Mouse (Mus musculus) ovary, postnatal 36 days (tissue): ENCODE measurements at regions not wholly inside any gene's neighbourhood (a gene's known extent, or its start where the extent isn't known, plus 50 kb on each side); places are given as distances from the start of the nearest gene placed in this dataset.

ENCODE experiments used
- DNase-seq: peaks from one replicate; pipeline ENCODE4 v3.0.0; 2022; ENCODE audit warnings: low spot score, mixed read lengths

DNA sequence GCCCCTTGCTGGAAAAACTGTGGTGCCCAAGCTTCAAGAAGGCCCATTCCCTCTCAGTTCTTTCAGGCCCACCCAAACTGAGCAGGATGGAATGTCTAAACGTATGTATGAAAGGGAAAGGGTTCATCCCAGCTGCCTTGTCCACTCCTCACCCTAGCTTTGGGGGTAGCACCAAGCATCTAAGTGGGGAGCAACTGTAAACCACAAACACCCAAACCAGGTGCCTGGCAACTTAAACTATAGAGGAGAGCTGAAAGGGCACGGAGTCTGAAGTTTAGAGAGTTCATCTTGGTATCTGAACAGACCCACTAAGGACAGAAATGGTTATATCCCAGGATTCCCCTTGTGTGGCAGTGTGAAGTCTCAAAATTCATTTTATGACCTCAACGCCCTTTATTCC, 90.1 kb upstream of the Ssbp2 start:
- DNase-seq, result no peak

DNA sequence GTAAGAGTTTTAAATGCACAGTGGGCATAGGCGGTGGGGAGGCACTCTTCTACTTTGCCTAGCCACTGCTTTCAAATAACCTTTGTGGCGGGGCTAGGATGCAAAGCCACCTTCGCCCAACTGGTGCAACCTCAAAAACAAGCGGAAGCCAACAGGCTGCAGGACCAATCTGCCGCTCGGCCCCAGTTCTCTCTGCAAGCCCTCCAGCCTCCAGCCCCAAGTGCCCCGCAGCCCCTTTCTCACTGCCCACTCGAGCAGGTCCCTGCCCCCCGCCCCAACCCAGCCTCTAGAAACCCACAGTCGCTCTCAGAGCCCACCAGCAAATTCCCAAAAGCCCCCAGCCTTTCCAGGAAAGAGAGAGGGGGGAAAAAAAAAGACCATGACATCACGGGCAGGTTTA, 89.6 kb upstream of the Ssbp2 start:
- peak; percentile 46 for DNase-seq

DNA sequence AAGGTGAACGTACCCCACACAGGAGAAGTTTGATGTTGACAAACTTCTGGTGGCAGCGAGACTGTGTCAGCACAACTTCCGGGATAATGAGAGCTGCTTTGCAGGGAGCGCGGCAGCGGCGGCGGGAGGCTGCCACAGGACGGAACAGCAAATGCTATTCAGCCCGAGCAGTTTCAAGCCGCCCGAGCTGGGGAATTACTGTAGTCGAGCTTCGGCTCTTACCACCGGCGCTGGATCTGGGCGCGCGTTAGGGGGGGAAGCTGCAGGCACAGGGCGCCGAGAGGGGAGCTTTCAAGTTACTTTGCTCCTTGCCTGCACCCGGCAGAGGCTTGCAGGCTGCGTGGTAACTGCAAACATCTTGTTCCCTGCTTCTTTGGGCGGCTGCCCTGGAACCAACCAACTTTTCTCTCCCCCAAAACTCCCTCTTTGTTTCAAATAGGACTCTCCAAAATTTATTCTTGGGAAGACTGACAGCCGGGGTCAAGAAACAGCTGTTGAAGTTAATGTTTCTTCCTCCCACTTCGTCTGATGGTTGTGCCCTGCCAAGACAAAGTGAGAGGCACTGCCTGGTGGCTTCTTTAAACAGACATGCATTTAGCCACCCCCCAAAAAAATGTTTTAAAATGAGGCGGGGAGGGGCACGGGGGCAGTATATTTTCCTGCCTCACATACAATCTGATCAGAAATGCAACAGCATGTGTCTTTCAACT, 89.0 kb upstream of the Ssbp2 start:
- peak; percentile 94 for DNase-seq

DNA sequence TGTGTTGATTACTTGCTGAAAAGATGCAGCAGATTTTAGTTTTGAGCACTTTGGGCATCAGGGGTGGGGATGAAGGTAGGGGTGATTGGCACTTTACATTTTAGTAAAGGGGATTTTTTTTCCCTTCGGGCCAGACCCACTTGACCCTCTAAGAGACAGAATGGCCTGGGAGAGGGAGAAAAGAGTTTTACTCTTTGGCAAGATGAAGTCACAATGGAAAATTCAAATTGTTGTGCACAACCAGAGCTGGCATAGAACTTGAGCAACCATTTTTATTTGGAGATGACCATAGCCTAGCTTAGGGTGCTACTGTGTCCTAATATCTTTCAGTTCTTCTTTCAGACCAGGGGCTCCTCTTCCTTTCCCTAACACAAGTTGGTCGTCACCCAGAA, 88.5 kb upstream of the Ssbp2 start:
- DNase-seq, result no peak

DNA sequence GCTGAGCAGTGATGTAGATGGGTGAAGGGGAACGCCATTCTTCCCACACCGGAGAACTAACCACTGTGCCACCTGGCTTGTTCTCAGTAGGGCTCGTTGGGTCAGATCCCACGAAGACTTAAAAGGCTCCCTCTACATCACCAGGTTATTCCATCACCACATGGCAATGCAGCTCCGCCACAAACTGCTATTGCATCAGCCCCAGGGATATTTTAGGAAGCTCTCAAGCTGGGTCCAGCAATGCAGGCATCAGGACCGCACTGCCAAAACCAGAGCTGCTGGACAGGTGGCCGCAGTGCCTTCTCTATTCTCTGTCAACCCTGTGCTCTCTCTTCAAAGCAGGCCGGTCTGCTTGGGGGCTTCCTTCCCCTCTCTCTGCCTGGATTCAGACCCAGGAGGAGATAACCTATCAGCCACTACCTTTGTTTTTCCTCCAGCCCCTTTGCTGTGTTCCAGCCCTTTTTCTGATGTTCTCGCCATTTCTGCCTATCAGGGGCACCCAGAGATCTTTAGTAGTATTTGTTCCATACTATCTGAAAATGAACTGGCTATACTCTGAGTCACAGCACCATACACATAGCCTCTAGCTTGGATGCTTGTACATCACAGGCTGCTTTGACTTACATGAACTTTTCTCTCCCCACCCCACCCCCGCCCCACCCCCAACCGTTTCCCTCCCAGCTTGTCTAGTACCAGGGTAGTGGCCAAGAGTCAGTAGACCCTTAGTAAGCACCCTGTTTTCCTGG, 87.8 kb upstream of the Ssbp2 start:
- no peak for DNase-seq

DNA sequence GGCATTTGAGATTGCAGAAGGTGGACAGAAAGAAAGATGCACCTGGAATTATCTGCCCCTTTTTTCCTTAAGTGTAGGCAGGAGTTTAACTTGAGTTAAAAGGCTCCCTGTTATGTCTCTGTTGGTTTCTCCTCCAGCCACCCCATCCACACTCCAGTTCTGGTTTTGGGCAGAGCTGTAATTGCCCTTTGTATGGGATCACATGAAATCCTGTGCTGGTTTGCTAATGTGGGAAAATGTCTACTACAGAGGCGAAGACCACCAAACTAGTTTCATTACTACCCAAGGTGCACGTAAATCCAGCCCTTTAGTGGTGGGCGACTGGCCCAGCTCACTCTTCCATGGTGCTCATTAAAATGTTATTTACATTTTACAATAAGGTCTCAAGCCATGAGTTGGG, 85.9 kb upstream of the Ssbp2 start:
- DNase-seq, result peak; percentile 31

DNA sequence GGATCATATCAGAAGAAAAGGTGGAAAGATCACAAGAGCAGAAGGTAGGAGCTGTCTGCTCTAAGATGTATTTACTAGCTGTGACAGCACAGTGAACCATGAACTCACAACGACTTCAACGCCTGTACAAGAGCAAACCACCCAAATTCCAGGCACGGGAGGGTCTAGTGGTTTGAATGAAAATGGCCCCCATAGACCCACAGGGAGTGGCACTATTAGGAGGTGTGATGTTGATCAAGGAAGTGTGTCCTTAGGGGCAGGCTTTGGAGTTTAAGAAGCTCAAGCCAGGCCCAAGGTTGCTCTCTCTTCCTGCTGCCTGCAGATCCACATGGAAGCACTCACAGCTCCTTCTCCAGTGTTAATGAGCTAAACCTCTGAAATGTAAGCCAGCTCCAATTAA, 83.5 kb upstream of the Ssbp2 start:
- no peak for DNase-seq

DNA sequence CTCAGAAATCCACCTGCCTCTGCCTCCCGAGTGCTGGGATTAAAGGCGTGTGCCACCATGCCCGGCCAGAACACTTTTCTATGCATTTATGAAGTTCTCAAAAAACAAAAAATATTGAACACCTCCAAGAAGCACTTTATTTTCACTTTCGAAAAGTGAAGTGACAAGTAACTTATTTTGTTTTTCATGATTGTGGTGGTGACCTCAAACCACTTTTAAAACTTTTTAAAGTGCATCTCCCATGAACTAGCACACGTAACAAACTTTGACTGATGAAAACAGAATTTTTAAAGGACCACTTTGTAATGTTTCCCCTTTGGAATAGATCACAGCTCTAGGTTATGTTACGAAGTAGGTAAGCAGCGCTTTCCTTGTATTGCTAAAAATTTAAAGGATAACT, 82.7 kb upstream of the Ssbp2 start:
- DNase-seq, result no peak

DNA sequence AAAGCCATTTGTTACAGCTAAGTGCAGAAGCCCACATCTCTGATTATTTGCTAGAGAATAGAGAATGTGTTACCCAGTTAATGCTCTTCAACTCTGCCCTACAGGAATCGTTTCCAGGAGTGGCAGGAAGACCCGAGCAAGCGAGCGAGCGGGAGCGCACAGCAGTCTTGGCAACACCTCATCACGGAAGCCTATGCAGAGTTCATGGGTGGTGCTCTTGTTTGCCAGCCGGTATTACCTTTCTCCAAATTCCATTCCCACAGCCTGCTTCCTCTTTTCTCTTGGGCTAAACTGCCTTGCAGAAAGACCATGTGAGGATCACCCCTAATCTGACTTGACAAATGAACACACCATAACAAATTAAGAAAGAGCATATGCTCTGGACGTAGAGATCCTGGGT, 82.1 kb upstream of the Ssbp2 start:
- no peak for DNase-seq

DNA sequence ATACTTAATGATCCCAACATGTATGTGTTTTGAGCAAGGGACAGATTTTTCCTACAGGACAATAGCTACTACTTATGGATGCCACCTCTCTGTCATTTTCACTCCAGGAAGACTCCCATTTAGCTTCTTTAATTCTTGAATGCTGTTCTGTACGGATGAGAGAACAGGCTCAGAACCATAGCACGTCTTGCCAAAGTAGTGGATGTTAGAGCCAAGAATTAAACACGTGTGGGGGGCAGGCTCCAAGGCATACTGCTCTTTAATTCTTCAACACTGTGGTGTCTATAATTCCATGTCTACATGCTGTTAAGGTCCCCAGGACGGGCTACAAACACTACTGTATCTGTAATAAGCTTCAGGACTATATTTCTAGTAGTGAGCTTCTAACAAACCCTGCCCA, 74.7 kb upstream of the Ssbp2 start:
- no peak for DNase-seq

DNA sequence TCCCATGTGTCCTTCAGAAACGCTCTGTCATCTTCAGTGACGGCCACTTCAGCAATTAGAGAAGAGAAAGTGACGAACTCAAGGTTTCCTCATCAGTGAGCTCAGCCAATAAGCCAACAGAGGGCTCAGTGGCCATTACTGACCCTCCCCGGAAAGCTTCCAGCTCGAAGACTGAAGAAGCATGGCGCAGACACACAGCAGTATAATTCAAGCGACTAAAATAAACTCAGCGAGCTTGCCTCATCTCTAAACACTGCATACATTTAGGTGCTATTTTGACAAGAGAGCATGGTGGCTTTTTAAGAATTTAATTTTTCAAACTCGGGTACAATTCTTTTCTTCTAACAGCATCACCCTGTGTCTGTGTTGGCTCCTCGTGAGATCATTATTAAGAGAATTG, 72.2 kb upstream of the Ssbp2 start:
- DNase-seq, result no peak

DNA sequence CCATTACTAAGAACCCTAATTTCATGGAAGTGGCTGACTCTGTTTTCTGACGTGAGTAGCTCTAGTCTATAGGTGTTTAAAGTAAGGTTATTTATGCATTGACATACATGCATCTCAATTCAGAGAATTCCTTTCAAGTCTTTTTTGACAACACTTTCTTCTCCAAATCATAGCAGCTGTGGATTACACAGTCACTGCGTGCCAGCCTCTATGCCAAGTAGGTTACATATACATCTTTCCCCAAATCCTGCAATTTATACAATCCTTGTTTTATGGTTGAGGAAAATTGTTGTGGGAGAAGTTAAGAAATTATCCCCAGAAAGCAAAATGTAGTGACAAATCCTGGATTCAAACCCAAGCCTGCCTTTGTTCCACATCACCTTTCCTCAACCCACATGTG, 56.5 kb upstream of the Ssbp2 start:
- no peak for DNase-seq

DNA sequence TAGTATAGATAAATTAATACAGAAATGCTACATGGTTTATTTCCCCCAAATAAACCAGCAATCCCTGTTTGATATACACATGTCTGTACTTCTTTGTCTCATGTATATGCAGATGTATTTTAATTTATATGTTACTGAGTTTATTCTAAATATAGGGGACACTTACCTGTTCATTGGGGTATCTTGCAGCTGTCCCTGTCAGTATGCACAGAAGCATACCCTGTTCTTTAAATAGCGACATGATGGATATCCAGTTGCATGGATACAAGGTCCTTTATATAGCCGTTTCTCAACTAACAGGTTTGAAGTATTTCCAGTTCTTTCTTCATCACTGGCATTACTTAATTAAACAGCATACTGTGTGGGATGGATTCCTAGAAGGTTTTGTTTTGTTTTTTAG, 55.1 kb upstream of the Ssbp2 start:
- no peak for DNase-seq

DNA sequence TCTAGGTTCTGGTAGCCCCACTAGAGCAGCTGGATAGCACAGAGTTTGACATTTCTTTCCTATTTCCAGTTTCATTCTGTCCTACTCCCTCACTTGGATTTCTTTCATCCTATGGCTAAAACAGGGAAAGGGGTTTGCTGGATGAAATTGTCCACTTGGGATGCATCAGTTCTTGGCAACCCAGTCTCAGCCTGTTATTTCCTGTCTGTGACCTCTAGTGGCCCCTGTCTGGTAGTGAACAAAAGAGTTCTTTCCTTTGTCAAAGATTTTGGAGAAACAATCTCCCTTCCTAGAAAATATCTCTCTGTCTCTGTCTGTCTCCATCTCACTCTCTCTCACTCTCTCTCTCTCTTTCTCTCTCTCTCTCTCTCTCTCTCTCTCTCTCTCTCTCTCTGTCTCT, 50.0 kb upstream of the Ssbp2 start:
- no peak for DNase-seq
